Mouse (Mus musculus) olfactory bulb, adult 2 months (tissue): Measurements from ENCODE around the gene Arfgef2.

Source experiments
- CTCF ChIP-seq: fragments of 200-500 bp; IDR thresholded peaks from 2 replicates; pipeline ENCODE4 v1.5.1; 2012; ENCODE audit warnings: low read depth, mild to moderate bottlenecking, low read length, moderate library complexity; ENCODE audit not compliant: insufficient read depth
- POLR2A ChIP-seq: fragments of 200-500 bp; IDR thresholded peaks from 2 replicates; pipeline ENCODE4 v1.6.1; 2012; ENCODE audit warnings: mild to moderate bottlenecking, low read depth, low read length, moderate library complexity; ENCODE audit not compliant: insufficient read depth

GRCm38 (mm10) chr2:166809499-166809898 is 4.1 kb downstream of the Arfgef2 start:
- TF ChIP-seq CTCF (no peak), POLR2A (no peak)
